Mouse (Mus musculus): ENCODE data around the gene Extl1. TPM values are rescaled to one million over a fixed set of nuclear protein-coding genes. Genes with fewer than 3 reads are reported as not detected.

The Extl1 gene
- total RNA-seq, 2 experiments from 2014 or later: 19.7 to 19.8 TPM

- peak in 1 of 2 experiments; percentile 24 for DNase-seq
Observed at GRCm38 (mm10) chr4:134314081-134314655, 69.5 kb downstream of the Extl1 start.

DNA sequence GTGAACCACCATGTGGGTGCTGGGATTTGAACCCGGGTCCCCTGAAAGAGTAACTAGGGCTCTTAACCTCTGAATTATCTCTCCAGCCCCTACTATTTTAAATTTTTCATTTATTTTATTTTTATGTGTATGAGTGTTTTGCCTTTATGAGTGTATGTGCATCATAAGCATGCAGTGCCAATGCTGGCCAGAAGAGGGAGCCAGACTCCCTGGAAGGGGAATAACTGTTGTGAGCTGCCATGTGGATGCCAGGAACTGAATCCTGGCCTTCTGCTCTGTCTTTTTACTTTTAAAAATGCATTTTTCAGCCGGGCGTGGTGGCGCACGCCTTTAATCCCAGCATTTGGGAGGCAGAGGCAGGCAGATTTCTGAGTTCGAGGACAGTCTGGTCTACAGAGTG is 70.7 kb downstream of the Extl1 start:
- DNase-seq: no peak

DNA sequence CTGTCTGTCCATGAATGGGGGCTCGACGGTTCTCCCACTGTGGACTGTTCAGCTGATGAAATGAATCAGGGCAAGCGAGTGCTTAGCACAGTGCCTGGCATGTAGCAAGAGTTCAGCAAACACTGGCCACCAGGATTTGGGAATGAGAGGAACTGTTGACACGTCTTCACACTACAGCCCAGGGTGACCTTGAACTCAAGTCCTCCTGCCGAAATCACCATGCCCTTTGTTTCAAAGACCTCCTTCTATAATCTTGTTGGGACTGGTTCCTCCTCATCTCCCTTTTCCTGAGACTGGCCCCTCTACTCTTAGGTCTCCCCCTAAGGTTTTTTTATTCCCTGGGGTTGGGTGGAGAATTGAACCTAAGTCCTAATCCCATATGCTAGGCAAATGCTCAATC is 71.3 kb downstream of the Extl1 start:
- no peak for DNase-seq

DNA sequence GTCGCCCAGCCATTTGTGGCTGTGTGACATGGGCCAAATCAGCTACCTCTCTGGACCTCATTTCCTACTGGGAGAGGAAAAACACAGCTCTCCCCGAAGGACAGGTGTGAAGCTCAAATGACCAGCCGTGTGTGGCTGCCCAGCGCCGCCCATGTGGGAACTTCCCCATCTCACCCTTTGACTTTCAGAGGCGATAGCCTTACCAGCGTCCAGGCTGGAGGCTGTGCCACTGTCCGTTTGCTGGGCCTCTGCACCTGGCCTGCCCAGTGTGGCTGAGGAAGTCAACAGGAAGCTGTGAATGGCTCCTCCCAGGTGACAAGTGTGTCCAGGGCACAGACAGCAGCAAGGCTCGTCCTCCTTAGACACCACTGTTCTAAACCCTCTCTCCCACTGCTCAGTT is 71.9 kb downstream of the Extl1 start:
- DNase-seq: no peak

DNA sequence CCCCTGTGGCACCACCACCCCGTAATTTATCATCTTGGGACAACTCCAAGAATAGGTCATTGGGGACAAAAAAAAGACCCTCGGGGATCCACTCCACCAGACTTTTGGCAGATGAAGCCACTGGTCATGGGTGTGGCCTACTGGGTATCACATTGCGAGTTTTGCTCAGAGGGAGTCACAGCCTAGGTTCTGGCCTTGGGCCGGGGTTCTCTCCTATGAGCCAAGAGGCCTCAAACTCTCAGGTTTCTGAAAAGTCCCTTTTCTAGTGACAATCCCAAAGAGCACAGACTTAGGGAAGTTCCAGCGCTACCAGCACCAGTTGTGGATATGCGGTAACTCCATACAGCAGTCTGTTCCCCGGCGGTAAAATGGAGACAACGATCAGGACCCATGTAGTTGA is 73.0 kb downstream of the Extl1 start:
- no peak for DNase-seq

GRCm38 (mm10) chr4:134310106-134310505 is 73.5 kb downstream of the Extl1 start:
- DNase-seq: no peak

DNA sequence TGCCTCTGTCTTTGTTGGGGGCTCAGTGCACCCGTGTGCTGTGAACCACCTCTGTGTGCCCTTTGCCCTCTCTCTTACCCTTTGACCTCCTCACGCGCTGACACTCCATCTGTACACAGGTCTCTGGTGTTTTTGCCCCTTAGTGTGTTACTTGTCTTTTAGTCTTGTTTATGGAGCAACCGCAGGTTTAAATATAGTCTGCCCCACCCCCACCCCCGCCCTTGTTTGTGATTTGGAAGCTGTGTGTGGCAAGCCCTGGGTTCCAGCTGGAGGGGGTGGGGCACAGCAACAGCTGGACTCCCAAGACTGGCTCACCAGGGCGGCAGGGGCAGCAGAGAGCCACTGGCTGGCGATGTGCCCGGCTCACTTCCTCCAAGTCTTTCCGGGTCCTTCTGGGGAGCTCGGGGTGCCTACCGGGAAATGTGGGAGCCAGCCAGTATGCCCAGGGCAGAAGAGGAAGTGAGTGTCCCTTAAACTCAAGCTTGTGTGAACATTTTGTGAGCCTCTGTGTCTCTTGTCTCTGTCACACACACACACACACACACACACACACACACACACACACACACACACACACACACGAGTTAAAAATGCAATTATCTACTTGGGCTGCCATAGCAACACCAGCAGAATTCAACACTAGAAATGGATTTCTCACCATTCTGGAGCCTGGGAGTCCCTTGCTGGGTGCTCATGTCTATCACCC is 76.1 kb downstream of the Extl1 start:
- peak; percentile 82 to 85 for DNase-seq

DNA sequence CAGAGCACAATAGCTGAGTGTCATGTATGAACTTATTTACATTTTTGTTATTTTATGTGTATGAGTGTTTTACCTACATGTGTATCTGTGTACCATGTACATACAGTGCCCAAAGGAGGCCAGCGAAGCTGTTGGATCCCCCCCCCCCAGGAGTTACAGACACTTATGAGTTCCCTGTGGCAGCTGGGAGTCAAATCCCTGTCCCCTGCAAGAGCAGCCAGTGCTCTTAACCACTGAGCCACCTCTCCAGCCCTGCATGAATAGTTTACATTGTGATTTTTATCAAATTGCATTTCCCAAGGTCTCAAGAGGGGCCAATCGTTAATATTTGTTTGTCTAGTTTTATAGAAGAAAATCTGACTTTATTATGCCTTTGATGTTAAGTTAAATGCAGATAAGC is 76.7 kb downstream of the Extl1 start:
- no peak for DNase-seq

Other genes with a start within 250 kb of the Extl1 start
- 10 to 100 TPM; 40.4 to 41.9 TPM for gene Cep85, start 196.7 kb downstream of the Extl1 start, total RNA-seq (2021)
- not detected for gene Gm7534, start 180.8 kb downstream of the Extl1 start, total RNA-seq (2021)
- gene Catsper4, start 156.5 kb downstream of the Extl1 start, total RNA-seq (2021): not detected
- gene Cnksr1, start 145.5 kb downstream of the Extl1 start, total RNA-seq (2021): 1 to 10 TPM; 3.9 to 6.3 TPM
- gene E130218I03Rik, start 140.2 kb downstream of the Extl1 start, total RNA-seq (2021): not detected
- gene Zfp593, start 138.3 kb downstream of the Extl1 start, total RNA-seq (2021): 1 to 10 TPM; 3.3 to 3.6 TPM
- gene Gm30191, start 136.9 kb downstream of the Extl1 start, total RNA-seq (2021): not detected
- 1 to 10 TPM; 5.1 to 6.3 TPM for gene Grrp1, start 129.7 kb downstream of the Extl1 start, total RNA-seq (2021)
- gene Pdik1l, start 96.0 kb downstream of the Extl1 start, total RNA-seq (2021): 1 to 10 TPM; 4.8 to 8.0 TPM
- 100 to 1,000 TPM; 195 to 199 TPM for gene Trim63, start 68.7 kb downstream of the Extl1 start, total RNA-seq (2021)
- gene Slc30a2, start 40.7 kb downstream of the Extl1 start, total RNA-seq (2021): under 1 TPM; 0.30 to 0.72 TPM
- gene Pafah2, start 12.5 kb upstream of the Extl1 start, total RNA-seq (2021): 1 to 10 TPM; 6.1 to 7.9 TPM
- 10 to 100 TPM; 21.3 to 24.5 TPM for gene Stmn1, start 84.5 kb upstream of the Extl1 start, total RNA-seq (2021)
- gene Paqr7, start 112.8 kb upstream of the Extl1 start, total RNA-seq (2021): 10 to 100 TPM; 15.5 to 15.7 TPM
- gene Aunip, start 127.1 kb upstream of the Extl1 start, total RNA-seq (2021): under 1 TPM in 1 of 2 experiments, not detected in 1; 0.36 TPM
- gene Mtfr1l, start 151.5 kb upstream of the Extl1 start, total RNA-seq (2021): 100 to 1,000 TPM; 184 to 217 TPM
- 10 to 100 TPM; 16.8 to 17.0 TPM for gene Selenon, start 168.3 kb upstream of the Extl1 start, total RNA-seq (2021)

Measured in heart, adult 18-20 months (tissue).